Mouse (Mus musculus) forebrain, embryonic 16.5 days (tissue): ENCODE data around the gene Gapdh. TPM values are rescaled to one million over a fixed set of nuclear protein-coding genes. Genes with fewer than 3 reads are reported as not detected.
A peak's percentile ranks its signal among the peaks of the same experiment; 100 is the strongest.

ENCODE experiments used
- ATAC-seq: fragments of 200-750 bp; cut with Nextera tagmentation; 2 replicates; pipeline ENCODE4 v1.8.0; 2017; ENCODE audit warnings: mild to moderate bottlenecking, moderate library complexity
- H3K27ac ChIP-seq: fragments of 300-500 bp; sonication (generic); 2 replicates; pipeline ENCODE4 v1.5.1; 2014; ENCODE audit warnings: low read length, control low read depth
- H3K27me3 ChIP-seq: fragments of 300-500 bp; sonication (generic); replicated peaks from 2 replicates; pipeline ENCODE4 v1.6.1; 2014; ENCODE audit warnings: low read length; ENCODE audit not compliant: control insufficient read depth, insufficient read depth
- H3K36me3 ChIP-seq: fragments of 300-500 bp; sonication (generic); 2 replicates; pipeline ENCODE4 v1.6.1; 2014; ENCODE audit not compliant: control insufficient read depth, insufficient read depth
- H3K4me1 ChIP-seq: fragments of 300-500 bp; sonication (generic); replicated peaks from 2 replicates; pipeline ENCODE4 v1.6.1; 2014; ENCODE audit warnings: low read length; ENCODE audit not compliant: control insufficient read depth, insufficient read depth
- H3K4me2 ChIP-seq: fragments of 300-500 bp; sonication (generic); 2 replicates; pipeline ENCODE4 v1.6.1; 2014; ENCODE audit warnings: mild to moderate bottlenecking, low read length, control low read depth
- H3K4me3 ChIP-seq: fragments of 300-500 bp; sonication (generic); replicated peaks from 2 replicates; pipeline ENCODE4 v1.5.1; 2014; ENCODE audit warnings: mild to moderate bottlenecking, low read length, control low read depth
- H3K9ac ChIP-seq: fragments of 300-500 bp; sonication (generic); replicated peaks from 2 replicates; pipeline ENCODE4 v1.6.1; 2014; ENCODE audit warnings: low read depth, low read length, control low read depth
- H3K9me3 ChIP-seq: fragments of 300-500 bp; sonication (generic); 2 replicates; pipeline ENCODE4 v1.6.1; 2016; ENCODE audit warnings: low read length; ENCODE audit not compliant: control insufficient read depth
- WGBS: fragments of 180-500 bp; shearing (Covaris S2); extraction: QIAGEN DNeasy Blood & Tissue Kit; methylation state at CpG from one replicate; pipeline ENCODE4 v1.1.7; 2014; 5-methylcytosine and 5-hydroxymethylcytosine counted together
- polyA plus RNA-seq: library from polyadenylated mRNA; unstranded; fragments of >200 nt; fragmentation: Nextera tagmentation; extraction: Ambion mirVana; gene quantifications from 2 replicates; pipeline ENCODE4 v1.2.1, GENCODE M21; 2015

Gene Gapdh
- polyA plus RNA-seq, 1 experiment from 2014 or later = 1,346 TPM

- no peaks in the 10 kb centered on the region for H3K4me1 ChIP-seq
- no peak overlapping the region for H3K4me3 ChIP-seq
- no peak overlapping the region for H3K4me2 ChIP-seq
- peaks cover 8% of the 10 kb centered on the region; the same call in 1 of the 2 replicates for H3K36me3 ChIP-seq
- ATAC-seq = no peak
- H3K9ac ChIP-seq = 0 out of 2 replicates have a peak overlapping the region, but pooled peaks have one; percentile 6
- WGBS = 90% methylated on average over 8 of the region's 8 CpGs
- H3K9me3 ChIP-seq = no peaks in the 10 kb centered on the region
- no peaks in the 10 kb centered on the region for H3K27me3 ChIP-seq
- H3K27ac ChIP-seq = no peak overlapping the region
Observed at GRCm38 (mm10) chr6:125155262-125155661, 11.0 kb downstream of the Gapdh start.

GRCm38 (mm10) chr6:125154550-125154949 is 11.7 kb downstream of the Gapdh start:
- Histone ChIP-seq H3K4me1 (no peaks in the 10 kb centered on the region), H3K4me2 (no peak overlapping the region), H3K9ac (no peak overlapping the region), H3K4me3 (no peak overlapping the region), H3K9me3 (no peaks in the 10 kb centered on the region), H3K27ac (no peak overlapping the region), H3K36me3 (peaks cover 2% of the 10 kb centered on the region; the same call in 1 of the 2 replicates), H3K27me3 (no peaks in the 10 kb centered on the region)
- no peak for ATAC-seq

DNA sequence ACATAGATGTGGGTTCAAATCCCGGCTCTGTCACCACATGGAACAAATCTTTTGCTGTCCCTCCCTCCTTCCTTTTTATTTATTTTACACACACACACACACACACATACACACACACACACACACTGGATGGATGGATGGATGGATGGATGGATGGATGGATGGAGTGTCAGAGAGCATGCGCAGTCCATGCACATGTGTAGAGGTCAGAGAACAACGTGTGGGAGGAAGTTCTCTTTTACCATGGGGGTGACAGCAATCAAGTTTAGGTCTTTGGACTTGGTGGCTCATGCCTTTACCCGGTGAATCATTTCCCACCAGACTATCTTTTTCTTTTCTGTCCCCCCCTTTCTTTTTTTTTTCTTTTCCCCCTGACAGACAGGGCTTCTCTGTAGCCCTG is 12.6 kb downstream of the Gapdh start:
- Histone ChIP-seq H3K27ac (no peak overlapping the region), H3K36me3 (peaks cover 2% of the 10 kb centered on the region; the same call in 1 of the 2 replicates), H3K9me3 (no peaks in the 10 kb centered on the region), H3K4me1 (peaks cover 1% of the 10 kb centered on the region), H3K4me2 (no peak overlapping the region), H3K27me3 (no peaks in the 10 kb centered on the region), H3K9ac (no peak overlapping the region), H3K4me3 (no peak overlapping the region)
- ATAC-seq = no peak
- WGBS = 94% methylated on average over 4 of the region's 4 CpGs

- Histone ChIP-seq H3K27me3 (no peaks in the 10 kb centered on the region), H3K9me3 (no peaks in the 10 kb centered on the region), H3K9ac (no peak overlapping the region), H3K36me3 (peaks cover 2% of the 10 kb centered on the region; the same call in 1 of the 2 replicates), H3K4me2 (no peak overlapping the region), H3K4me3 (no peak overlapping the region), H3K27ac (no peak overlapping the region), H3K4me1 (peaks cover 8% of the 10 kb centered on the region)
- ATAC-seq = no peak
- WGBS = 88% methylated on average over 5 of the region's 5 CpGs
Observed at GRCm38 (mm10) chr6:125153018-125153389, 13.3 kb downstream of the Gapdh start.

GRCm38 (mm10) chr6:125152212-125153017 is 13.9 kb downstream of the Gapdh start:
- no peak for ATAC-seq

GRCm38 (mm10) chr6:125149569-125149950 is 16.7 kb downstream of the Gapdh start:
- Histone ChIP-seq H3K27me3 (no peaks in the 10 kb centered on the region), H3K9me3 (no peaks in the 10 kb centered on the region), H3K9ac (no peak overlapping the region), H3K4me2 (no peak overlapping the region), H3K4me1 (peaks cover 34% of the 10 kb centered on the region), H3K4me3 (no peak overlapping the region), H3K27ac (no peak overlapping the region), H3K36me3 (peaks cover 2% of the 10 kb centered on the region; the same call in 1 of the 2 replicates)
- 57% methylated on average over 6 of the region's 7 CpGs for WGBS
- no peak for ATAC-seq

More at GRCm38 (mm10) chr6:125152212-125153017, 13.9 kb downstream of the Gapdh start:
- no peak overlapping the region for H3K9ac ChIP-seq
- H3K4me2 ChIP-seq = no peak overlapping the region
- H3K4me1 ChIP-seq = peaks cover 12% of the 10 kb centered on the region
- no peaks in the 10 kb centered on the region for H3K27me3 ChIP-seq
- 90% methylated on average over 22 of the region's 22 CpGs for WGBS
- no peak overlapping the region for H3K27ac ChIP-seq
- H3K9me3 ChIP-seq = no peaks in the 10 kb centered on the region
- peaks cover 2% of the 10 kb centered on the region; the same call in 1 of the 2 replicates for H3K36me3 ChIP-seq
- H3K4me3 ChIP-seq = no peak overlapping the region

- no peaks in the 10 kb centered on the region for H3K27me3 ChIP-seq
Observed at GRCm38 (mm10) chr6:125148926-125149568, 17.2 kb downstream of the Gapdh start.

DNA sequence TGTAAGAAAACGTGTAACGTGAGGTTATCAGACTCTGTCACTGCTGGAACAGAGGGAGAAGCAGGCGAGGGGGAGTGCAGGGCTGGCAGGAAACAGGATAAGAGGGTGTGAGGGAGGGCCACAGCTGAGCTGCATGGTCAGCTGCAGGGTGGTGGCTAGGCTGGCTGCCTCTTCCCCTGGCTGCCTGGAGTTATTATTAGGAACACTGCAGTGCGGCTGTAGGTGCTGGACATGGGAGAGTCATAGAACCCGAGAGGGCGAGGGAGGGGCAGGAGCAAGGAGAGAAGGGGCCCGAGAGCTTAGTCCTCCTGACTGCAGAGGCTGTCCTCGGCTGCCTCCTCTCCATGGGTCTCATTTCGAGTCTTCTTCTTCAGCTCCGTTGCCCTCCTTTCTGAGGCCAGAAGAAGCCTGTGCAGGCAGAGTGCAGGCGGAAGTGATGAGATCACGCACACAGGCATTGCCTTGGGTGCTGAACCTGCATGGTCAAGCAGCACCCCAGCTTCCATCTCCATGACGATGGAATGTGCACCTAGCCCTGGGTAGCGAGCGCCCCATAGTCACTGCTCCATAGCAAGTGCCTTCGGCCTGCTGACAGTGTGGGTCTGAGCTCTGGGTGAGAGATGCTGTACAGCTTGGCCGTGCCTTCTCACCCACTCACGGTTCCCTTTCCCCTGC is 17.9 kb downstream of the Gapdh start:
- Histone ChIP-seq H3K4me3 (no peak overlapping the region), H3K9ac (no peak overlapping the region; the same call in 1 of the 2 replicates), H3K4me1 (peaks cover 37% of the 10 kb centered on the region), H3K27ac (no peak overlapping the region), H3K9me3 (no peaks in the 10 kb centered on the region), H3K36me3 (peaks cover 2% of the 10 kb centered on the region; the same call in 1 of the 2 replicates), H3K4me2 (no peak overlapping the region), H3K27me3 (no peaks in the 10 kb centered on the region)
- 72% methylated on average over 18 of the region's 18 CpGs for WGBS
- ATAC-seq = no peak

More at GRCm38 (mm10) chr6:125148926-125149568, 17.2 kb downstream of the Gapdh start:
- no peak for ATAC-seq
- Histone ChIP-seq H3K4me1 (peaks cover 37% of the 10 kb centered on the region), H3K4me2 (no peak overlapping the region), H3K4me3 (no peak overlapping the region), H3K9me3 (no peaks in the 10 kb centered on the region), H3K9ac (no peak overlapping the region), H3K27ac (no peak overlapping the region), H3K36me3 (peaks cover 2% of the 10 kb centered on the region; the same call in 1 of the 2 replicates)
- WGBS = 76% methylated on average over 16 of the region's 16 CpGs

- Histone ChIP-seq H3K4me3 (no peak overlapping the region), H3K4me1 (peaks cover 37% of the 10 kb centered on the region), H3K27me3 (no peaks in the 10 kb centered on the region), H3K9me3 (no peaks in the 10 kb centered on the region), H3K4me2 (no peak overlapping the region), H3K9ac (no peak overlapping the region), H3K27ac (no peak overlapping the region), H3K36me3 (peaks cover 2% of the 10 kb centered on the region; the same call in 1 of the 2 replicates)
- WGBS = 77% methylated on average over 10 of the region's 10 CpGs
- no peak for ATAC-seq
Observed at GRCm38 (mm10) chr6:125147329-125147728, 18.9 kb downstream of the Gapdh start.
